Mouse (Mus musculus): ENCODE data around the gene Tmem82. TPM values are rescaled to one million over a fixed set of nuclear protein-coding genes. Genes with fewer than 3 reads are reported as not detected.

Gene Tmem82
- polyA plus RNA-seq, 1 experiment from 2014 or later: 42.0 TPM

DNA sequence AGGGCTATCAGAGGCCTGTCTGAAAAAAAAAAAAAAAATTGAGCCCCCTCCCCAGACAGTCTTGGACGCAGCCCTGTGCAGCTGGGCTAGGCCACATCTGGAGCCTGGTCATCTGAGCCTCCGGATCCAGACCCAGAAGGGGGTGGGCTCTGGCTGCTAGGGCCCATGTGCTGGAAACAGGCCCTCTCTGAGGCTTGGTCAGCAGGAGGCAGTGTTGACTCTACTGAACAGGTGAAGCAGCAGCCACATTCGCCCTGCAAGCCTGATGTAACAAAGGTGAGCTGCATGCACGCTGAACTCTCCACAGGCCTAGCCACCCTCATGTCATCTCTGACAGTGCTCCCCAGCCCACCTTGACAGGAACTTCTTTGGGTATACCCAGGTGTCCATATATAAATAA lies 41.3 kb upstream of the Tmem82 start:
- Histone ChIP-seq H3K27ac (ENCODE audit: low read depth, low read length) (no peak overlapping the region), H3K27me3 (replicated peaks; ENCODE audit: control insufficient read depth, insufficient read depth, low read length) (no peaks in the 10 kb centered on the region), H3K36me3 (ENCODE audit: control insufficient read depth, insufficient read depth) (no peaks in the 10 kb centered on the region; the same call in 1 of the 2 replicates), H3K9ac (ENCODE audit: low read depth, low read length) (no peak overlapping the region), H3K9me3 (ENCODE audit: control insufficient read depth) (no peaks in the 10 kb centered on the region), H3K4me1 (replicated peaks; ENCODE audit: control insufficient read depth, insufficient read depth, low read length) (peaks cover 4% of the 10 kb centered on the region; the same call in 1 of the 2 replicates), H3K4me2 (replicated peaks; ENCODE audit: low read depth) (no peak overlapping the region), H3K4me3 (ENCODE audit: low read depth, low read length) (no peak overlapping the region)
- no peak for ATAC-seq
- WGBS: 78% methylated on average over 4 of the region's 4 CpGs
- TF ChIP-seq CTCF (IDR thresholded peaks at IDR 0.05; ENCODE audit: low read depth): peak; percentile 48

DNA sequence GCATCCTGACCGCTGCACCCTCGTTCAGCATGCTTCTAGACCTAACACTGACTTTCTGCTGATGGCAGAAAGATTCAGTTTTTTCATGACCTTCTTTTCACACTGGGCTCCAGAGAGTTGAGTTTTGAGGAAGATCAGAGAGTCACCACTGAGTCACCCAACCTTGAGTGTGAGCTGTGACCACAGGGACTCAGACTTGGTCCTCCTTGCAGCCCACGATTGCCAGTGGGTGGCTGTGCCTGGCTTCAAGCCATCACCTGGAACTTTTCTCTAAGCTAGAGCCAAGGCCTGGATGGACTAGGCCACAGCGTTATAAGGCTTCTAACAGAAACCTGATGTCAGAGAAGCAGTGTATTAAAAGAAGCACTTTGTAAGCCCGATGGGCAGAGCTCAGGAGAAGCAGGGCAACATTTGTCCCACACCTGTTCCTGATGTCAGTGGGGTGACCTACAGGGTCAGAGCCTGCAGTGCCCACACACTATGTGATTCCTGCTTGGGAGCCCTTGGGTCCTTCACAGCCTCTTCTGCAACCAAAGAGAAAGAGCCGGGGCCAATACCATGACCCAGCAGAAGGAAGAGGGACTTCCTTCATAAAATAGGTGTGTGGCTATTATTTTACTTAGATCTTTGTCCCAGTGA lies 40.5 kb upstream of the Tmem82 start:
- Histone ChIP-seq H3K4me1 (replicated peaks; ENCODE audit: control insufficient read depth, insufficient read depth, low read length) (peaks cover 4% of the 10 kb centered on the region; the same call in 1 of the 2 replicates), H3K4me3 (ENCODE audit: low read depth, low read length) (no peak overlapping the region), H3K4me2 (replicated peaks; ENCODE audit: low read depth) (no peak overlapping the region), H3K36me3 (ENCODE audit: control insufficient read depth, insufficient read depth) (no peaks in the 10 kb centered on the region; the same call in 1 of the 2 replicates), H3K27me3 (replicated peaks; ENCODE audit: control insufficient read depth, insufficient read depth, low read length) (no peaks in the 10 kb centered on the region), H3K9me3 (ENCODE audit: control insufficient read depth) (no peaks in the 10 kb centered on the region), H3K27ac (ENCODE audit: low read depth, low read length) (no peak overlapping the region), H3K9ac (ENCODE audit: low read depth, low read length) (no peak overlapping the region)
- 89% methylated on average over 6 of the region's 6 CpGs for WGBS
- no peak for ATAC-seq
- no peak for TF ChIP-seq CTCF (IDR thresholded peaks at IDR 0.05; ENCODE audit: low read depth)

- no peaks in the 10 kb centered on the region for H3K27me3 ChIP-seq (replicated peaks; ENCODE audit: control insufficient read depth, insufficient read depth, low read length)
- H3K9me3 ChIP-seq (ENCODE audit: control insufficient read depth): no peaks in the 10 kb centered on the region
- H3K27ac ChIP-seq (ENCODE audit: low read depth, low read length): no peak overlapping the region
- WGBS: 73% methylated on average over 8 of the region's 8 CpGs
- no peak overlapping the region for H3K9ac ChIP-seq (ENCODE audit: low read depth, low read length)
- ATAC-seq: no peak
- no peak for TF ChIP-seq CTCF (IDR thresholded peaks at IDR 0.05; ENCODE audit: low read depth)
- H3K4me2 ChIP-seq (replicated peaks; ENCODE audit: low read depth): no peak overlapping the region
- no peak overlapping the region for H3K4me3 ChIP-seq (ENCODE audit: low read depth, low read length)
- H3K36me3 ChIP-seq (ENCODE audit: control insufficient read depth, insufficient read depth): no peaks in the 10 kb centered on the region; the same call in 1 of the 2 replicates
- H3K4me1 ChIP-seq (replicated peaks; ENCODE audit: control insufficient read depth, insufficient read depth, low read length): no peaks in the 10 kb centered on the region
Measured at GRCm38 (mm10) chr4:141656932-141657331, 38.5 kb upstream of the Tmem82 start.

DNA sequence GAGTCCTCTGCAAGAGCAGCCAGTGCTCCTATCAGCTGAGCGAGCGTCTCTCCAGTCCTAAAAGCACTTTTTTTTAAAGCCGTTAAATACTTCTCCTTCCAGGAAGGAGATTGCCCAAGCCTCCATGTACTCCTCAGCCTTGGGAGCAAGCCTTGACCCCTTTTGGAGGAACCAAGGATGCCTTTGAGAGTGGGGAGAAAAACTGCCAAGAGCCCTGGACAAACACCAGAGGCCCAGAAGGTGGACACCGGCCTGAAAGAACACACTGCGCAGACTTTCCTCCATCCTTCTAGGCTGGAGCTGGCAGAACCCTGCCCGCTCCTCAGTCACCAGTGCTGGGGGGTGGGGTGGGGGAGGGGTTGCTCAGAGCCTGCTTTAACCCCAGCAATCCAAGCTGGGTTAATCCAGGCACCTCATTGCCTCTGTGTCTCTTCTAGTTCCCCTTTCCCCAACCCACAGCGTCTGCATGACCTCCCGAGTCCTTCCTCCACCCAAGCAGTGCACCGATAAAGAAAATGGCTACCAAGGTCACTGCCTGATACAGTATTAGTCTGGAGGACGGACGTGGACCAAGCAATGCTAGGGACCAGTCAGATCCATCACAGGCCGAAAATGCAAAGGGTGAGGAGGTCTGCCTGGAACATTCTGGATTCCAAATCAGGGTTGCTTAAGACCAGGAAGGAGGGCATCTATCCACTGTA lies 37.6 kb upstream of the Tmem82 start:
- H3K4me3 ChIP-seq (ENCODE audit: low read depth, low read length): no peak overlapping the region
- H3K27ac ChIP-seq (ENCODE audit: low read depth, low read length): no peak overlapping the region
- no peaks in the 10 kb centered on the region; the same call in 1 of the 2 replicates for H3K36me3 ChIP-seq (ENCODE audit: control insufficient read depth, insufficient read depth)
- ATAC-seq: no peak
- WGBS: 86% methylated on average over 12 of the region's 12 CpGs
- no peaks in the 10 kb centered on the region for H3K27me3 ChIP-seq (replicated peaks; ENCODE audit: control insufficient read depth, insufficient read depth, low read length)
- no peak overlapping the region for H3K9ac ChIP-seq (ENCODE audit: low read depth, low read length)
- TF ChIP-seq CTCF (IDR thresholded peaks at IDR 0.05; ENCODE audit: low read depth): no peak
- H3K4me1 ChIP-seq (replicated peaks; ENCODE audit: control insufficient read depth, insufficient read depth, low read length): no peaks in the 10 kb centered on the region
- no peak overlapping the region for H3K4me2 ChIP-seq (replicated peaks; ENCODE audit: low read depth)
- H3K9me3 ChIP-seq (ENCODE audit: control insufficient read depth): no peaks in the 10 kb centered on the region

DNA sequence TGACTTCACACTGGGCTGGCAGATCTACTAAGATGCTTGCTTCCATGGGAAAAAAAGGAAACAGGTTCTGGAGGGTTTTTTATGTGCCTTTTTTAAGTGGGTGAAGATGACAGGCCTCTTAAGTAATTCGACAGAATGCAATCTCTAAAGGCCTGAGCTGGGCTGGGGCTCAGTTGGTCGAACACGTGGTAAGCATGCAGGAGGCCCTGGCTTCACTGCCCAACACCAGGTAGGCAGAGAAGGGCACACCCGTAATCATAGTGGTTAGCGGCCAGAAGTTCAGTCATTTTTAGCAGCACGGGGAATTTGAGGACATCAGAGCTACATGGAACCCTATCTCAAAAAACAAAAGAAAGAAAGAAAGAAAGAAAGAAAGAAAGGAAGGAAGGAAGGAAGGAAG lies 36.1 kb upstream of the Tmem82 start:
- WGBS: 90% methylated on average over 6 of the region's 6 CpGs
- no peak for ATAC-seq
- no peak for TF ChIP-seq CTCF (IDR thresholded peaks at IDR 0.05; ENCODE audit: low read depth)

GRCm38 (mm10) chr4:141653813-141654212 lies 35.4 kb upstream of the Tmem82 start:
- Histone ChIP-seq H3K36me3 (ENCODE audit: control insufficient read depth, insufficient read depth) (no peaks in the 10 kb centered on the region; the same call in 1 of the 2 replicates), H3K9ac (ENCODE audit: low read depth, low read length) (no peak overlapping the region), H3K9me3 (ENCODE audit: control insufficient read depth) (no peaks in the 10 kb centered on the region), H3K4me3 (ENCODE audit: low read depth, low read length) (no peak overlapping the region), H3K27me3 (replicated peaks; ENCODE audit: control insufficient read depth, insufficient read depth, low read length) (no peaks in the 10 kb centered on the region), H3K27ac (ENCODE audit: low read depth, low read length) (no peak overlapping the region), H3K4me1 (replicated peaks; ENCODE audit: control insufficient read depth, insufficient read depth, low read length) (no peaks in the 10 kb centered on the region), H3K4me2 (replicated peaks; ENCODE audit: low read depth) (no peak overlapping the region)
- 91% methylated on average over 13 of the region's 13 CpGs for WGBS
- no peak for TF ChIP-seq CTCF (IDR thresholded peaks at IDR 0.05; ENCODE audit: low read depth)
- ATAC-seq: no peak

More for the DNA sequence above, 36.1 kb upstream of the Tmem82 start:
- Histone ChIP-seq H3K27me3 (replicated peaks; ENCODE audit: control insufficient read depth, insufficient read depth, low read length) (no peaks in the 10 kb centered on the region), H3K4me2 (replicated peaks; ENCODE audit: low read depth) (no peak overlapping the region), H3K36me3 (ENCODE audit: control insufficient read depth, insufficient read depth) (no peaks in the 10 kb centered on the region; the same call in 1 of the 2 replicates), H3K9ac (ENCODE audit: low read depth, low read length) (no peak overlapping the region), H3K27ac (ENCODE audit: low read depth, low read length) (no peak overlapping the region), H3K4me1 (replicated peaks; ENCODE audit: control insufficient read depth, insufficient read depth, low read length) (no peaks in the 10 kb centered on the region), H3K4me3 (ENCODE audit: low read depth, low read length) (no peak overlapping the region), H3K9me3 (ENCODE audit: control insufficient read depth) (no peaks in the 10 kb centered on the region)
